Mouse (Mus musculus) activated CD4-positive, CD25-positive, alpha-beta regulatory T cell, adult 4 months (primary cell): ENCODE data around the gene Zdhhc7. TPM values are rescaled to one million over a fixed set of nuclear protein-coding genes. Genes with fewer than 3 reads are reported as not detected.

Experiments used
- ATAC-seq: one replicate; pipeline ENCODE4 v1.8.0; 2017
- polyA plus RNA-seq, 2 experiments: library from polyadenylated mRNA; unstranded; fragments of 100-300 nt; shearing (Covaris generic); gene quantifications; one replicate each; pipeline ENCODE4 v1.2.1; 2017

The Zdhhc7 gene
- 1 to 10 TPM; 4.9 to 5.5 TPM for polyA plus RNA-seq

DNA sequence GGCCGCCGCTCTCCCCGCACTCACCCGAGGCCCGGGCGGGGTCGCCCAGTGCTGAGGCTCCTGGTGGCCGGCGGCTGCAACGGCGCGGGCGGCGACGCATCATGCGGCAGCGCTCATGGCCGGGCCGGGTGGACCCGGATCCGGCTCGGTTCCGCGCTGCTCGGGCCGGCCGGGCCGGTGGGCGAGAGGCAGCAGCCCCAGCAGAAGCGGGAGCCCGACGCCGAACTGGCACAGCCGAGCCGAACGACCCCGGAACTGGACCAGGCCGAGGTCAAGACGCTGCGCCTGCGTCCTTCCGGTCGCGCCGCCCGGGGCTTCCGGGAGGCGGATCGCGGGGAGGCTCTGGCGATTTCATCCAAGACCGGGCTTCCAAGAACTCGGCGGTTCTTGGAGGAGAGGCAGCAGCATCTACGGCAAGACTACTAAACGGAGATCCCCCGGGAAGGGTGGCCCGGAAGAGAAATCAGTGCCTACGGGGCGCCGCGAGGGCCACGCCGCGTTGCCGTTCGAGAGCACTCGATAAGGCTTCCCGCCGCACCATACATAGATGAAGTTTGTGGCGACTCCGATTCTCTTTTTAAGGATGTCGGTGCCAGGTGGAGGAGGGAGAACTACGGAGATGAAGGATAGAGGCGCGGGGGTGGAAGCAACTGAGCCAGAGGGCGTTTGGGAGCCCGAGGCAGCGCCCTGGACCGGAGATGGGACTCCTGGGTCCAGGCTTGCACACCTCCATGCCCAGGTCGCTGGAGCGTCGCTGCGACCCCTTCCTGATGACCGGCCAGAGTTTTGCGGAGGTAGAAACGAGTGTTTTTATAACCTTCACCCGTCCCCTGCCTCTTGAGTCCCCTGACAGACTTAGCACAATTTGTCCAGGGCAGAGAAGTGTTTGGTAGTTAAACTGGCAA lies at the start of gene Zdhhc7:
Gene Zdhhc7 (minus strand): TSS at position 415 of the 905 bp plus-strand sequence.
- peak; percentile 81 for ATAC-seq

DNA sequence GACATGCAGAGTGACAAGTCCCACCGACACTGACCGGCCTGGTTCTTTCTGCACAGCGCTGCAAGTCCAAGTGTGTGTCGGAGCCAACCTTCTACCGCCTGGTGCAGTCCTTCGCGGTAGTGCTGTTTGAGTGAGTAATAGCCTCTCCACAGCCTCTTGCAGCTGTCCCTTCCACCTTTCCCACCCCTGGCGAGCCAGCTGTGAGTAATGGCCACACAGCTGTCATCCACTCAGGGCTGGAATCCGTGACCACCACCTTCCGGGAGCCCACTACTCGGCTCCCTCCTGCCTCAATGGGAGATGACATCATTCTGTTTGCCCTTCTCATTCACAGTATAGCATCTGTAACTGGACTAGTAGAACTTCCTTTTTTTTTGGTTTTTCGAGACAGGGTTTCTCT lies 48.7 kb upstream of the Zdhhc7 start:
- ATAC-seq = no peak

- ATAC-seq = no peak
These were observed 44.8 kb upstream of the Zdhhc7 start for GRCm38 (mm10) chr8:120146051-120146450.

- ATAC-seq = no peak
These were observed 43.5 kb upstream of the Zdhhc7 start for GRCm38 (mm10) chr8:120144652-120145301.

- ATAC-seq = no peak
These were observed 42.8 kb upstream of the Zdhhc7 start for GRCm38 (mm10) chr8:120143911-120144651.

DNA sequence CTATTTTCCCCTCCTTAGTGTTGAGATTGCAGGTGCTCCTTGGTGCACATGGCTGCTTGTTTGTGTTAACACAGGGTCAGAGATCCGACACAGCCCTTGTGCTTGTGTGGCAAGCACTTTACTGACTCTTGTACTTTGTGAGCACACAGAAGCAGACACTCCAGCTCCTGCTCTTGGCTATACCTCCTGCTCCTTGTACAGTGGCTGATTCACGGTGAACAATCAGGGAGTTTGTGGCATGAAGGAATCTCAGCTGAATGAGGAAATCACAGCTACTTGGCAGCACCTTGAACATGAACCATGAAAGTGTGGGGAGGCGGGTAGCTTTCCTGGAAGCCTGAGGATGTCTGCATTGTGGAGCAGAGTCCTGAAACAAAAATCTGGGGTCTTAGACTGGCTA lies 39.5 kb upstream of the Zdhhc7 start:
- no peak for ATAC-seq

DNA sequence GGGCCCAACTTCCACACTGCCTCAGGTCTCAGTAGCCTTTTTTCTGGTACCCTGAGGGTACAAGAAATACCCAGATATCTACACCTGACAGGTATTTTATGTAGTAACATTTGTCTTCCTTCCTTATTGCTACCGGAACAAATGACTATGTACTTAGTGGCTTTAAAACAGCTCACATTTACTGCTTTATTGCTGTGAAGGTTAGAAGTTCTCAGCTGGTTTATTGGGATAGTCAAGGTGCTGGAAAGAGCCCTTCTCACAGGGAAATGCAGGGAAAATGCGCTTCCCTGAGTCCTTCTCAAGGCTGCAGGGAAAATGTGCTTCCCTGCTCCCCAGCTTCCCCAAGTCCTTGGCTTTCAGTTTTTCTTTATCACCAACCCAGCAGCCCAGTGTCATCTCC lies 37.7 kb upstream of the Zdhhc7 start:
- no peak for ATAC-seq

DNA sequence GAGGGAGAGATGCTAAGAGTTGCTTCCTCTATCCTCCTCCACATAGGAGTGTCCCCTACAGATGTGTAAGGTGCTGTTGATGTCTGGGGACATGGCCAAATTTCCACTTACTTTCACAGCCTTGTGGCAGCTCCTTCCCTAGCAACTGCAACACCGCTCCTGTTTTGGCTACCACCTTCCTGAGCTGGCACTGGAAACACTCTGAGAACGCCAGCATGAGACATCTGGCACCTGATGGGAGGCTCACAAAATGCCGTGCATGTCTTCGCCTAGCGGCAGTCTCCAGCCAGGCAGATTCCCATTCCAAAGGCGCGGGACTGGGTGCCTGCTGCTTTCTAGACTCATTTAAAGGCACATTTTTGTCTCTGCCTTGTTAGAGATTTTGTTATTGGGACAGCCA lies 35.3 kb upstream of the Zdhhc7 start:
- ATAC-seq = no peak

DNA sequence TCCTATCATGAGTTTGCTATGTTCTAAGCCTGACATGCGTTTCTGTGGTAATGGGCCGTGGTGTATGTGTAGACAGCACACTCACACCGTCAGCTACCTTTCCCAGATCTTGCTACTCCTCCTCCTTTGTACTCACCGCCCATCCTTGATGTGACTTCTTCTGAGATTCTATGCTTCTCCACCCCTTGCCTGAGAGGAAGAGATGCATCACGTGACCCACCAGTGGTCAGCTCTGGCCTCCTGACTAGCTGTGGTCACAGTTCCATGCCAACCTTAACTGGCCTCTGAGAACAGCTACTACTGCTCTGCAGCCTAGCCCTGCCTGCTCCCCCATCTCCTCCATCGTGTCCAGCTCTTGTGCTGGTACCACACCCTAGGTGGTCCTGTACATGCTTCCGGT lies 34.4 kb upstream of the Zdhhc7 start:
- ATAC-seq = no peak

DNA sequence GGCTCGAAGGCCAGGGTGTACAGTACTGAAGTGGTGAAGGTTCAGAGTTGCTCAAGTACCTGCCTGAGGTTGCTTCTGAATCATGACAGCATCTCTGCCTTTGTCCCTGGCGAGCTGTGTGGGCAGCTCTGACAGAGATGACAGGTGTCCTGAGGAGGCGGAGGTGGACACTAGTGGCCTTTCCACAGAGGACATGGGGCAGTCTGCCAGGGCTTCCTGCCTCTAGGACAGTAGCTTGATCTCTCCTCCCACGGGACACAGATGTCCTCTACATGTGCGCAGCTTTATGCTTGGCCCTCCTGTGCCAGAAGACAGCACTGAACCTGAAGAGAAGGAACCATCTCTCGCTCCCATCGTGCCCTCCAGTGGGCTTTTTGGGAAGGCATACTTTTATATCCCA lies 31.9 kb upstream of the Zdhhc7 start:
- no peak for ATAC-seq

DNA sequence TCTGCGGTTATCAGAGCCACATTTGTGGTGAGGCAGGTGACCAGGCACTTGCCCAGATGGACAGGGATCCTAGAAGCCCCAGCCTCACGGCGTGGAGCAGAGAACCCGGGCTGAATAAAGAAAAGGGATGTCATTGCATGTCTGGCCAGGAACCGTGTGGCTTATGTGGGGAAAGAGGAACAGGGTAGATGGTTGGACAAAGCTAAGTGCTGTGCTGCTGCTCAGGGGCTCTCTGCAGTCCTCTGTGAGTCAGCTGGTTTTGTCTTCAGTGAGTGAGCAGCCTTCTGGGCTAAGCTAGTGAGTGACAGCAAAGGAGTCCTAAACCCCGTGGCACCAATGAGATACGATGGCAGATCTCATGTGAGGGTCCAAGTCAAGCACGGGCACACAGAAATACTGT lies 29.9 kb upstream of the Zdhhc7 start:
- ATAC-seq = no peak

GRCm38 (mm10) chr8:120129547-120129946 lies 28.3 kb upstream of the Zdhhc7 start:
- ATAC-seq = no peak

- no peak for ATAC-seq
These were observed 25.3 kb upstream of the Zdhhc7 start for GRCm38 (mm10) chr8:120126357-120127161.

- no peak for ATAC-seq
These were observed 23.6 kb upstream of the Zdhhc7 start for GRCm38 (mm10) chr8:120124836-120125389.

GRCm38 (mm10) chr8:120124261-120124660 lies 23.0 kb upstream of the Zdhhc7 start:
- ATAC-seq = no peak

- no peak for ATAC-seq
These were observed 19.7 kb upstream of the Zdhhc7 start for GRCm38 (mm10) chr8:120120951-120121350.

GRCm38 (mm10) chr8:120119931-120120330 lies 18.6 kb upstream of the Zdhhc7 start:
- ATAC-seq = no peak

DNA sequence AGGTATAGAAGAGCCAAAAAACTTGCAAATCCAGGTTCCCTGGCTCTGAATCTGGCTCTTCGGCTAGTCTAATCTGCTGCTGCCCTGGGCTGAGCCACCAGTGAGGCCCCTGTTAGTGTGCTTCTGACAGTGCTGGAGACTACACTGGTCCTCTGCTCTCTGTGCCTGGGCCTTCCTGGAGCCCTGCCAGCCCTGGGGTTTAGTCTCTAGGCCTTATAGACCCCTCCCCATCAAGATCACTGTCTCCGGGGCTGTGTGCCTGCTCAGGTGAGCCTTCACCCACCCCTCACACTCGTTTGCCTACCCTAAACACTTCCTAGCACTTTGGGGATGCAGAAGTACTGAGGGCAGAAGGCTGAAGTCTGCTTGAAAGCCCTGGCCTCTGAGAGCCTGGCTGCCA lies 18.1 kb upstream of the Zdhhc7 start:
- no peak for ATAC-seq

- ATAC-seq = no peak
These were observed 17.6 kb upstream of the Zdhhc7 start for GRCm38 (mm10) chr8:120118847-120119246.

DNA sequence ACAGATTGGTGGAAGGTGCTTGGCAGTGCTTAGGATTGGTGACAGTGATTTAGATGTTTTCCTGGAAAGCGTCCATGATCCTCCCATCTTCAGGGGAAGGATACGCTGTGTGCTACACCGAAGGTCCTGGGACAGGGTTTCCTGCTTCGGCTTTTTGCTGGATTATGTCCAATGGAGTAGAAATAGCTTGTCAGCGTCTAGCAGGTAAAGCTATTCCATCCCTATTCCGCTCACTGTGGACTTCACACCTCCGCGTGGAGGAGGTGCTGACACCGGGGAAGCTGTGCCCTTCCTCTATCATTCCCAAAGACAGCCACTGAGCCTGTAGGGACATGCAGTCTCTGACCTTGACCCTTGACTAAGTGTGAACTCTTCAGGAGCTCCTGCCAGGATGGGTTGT lies 16.9 kb upstream of the Zdhhc7 start:
- ATAC-seq = no peak

DNA sequence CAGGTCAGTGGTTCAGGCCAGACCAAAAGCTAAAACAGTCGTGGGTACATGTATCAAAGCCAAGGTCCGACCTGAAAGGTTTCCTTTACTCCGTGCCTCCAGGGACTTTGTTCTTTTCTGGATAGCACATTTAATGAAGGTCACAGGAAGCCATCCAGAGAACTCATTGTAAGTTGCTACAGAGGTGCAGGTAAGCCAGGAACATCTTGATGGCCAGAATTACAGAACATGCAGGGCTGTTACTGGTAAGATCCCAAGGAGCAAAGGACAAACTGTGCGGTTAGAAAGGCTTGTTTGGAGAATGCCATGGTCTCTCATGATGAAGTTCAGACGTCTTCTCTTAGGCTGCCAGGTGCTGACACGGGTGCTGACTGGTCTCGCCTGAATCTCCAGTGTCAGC lies 15.3 kb upstream of the Zdhhc7 start:
- no peak for ATAC-seq

DNA sequence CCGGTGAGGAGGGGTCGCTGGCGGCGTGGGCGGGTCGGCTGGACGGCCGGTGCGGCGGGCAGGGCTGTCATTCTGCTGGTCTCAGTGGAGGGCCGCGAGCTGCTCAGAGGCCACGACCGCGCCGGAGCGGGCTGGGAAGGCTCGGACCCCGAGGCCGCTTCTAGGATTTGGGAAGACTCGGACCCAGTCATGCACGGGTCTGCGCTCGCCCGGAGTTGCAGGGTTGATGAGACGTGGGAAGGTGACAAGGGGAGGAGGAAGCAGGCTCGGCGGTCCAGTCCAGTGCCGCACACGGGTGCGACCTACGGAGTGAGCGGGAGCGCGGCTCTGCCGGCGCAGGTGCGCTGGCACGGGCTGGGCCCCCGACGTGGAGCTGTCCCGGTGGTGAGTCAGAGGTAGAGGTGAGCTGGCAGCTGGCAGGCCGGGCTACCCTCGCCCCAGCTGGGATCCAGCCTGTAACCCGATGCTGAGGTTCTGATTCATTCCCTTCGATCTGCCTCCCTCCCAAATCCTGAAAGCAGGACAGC lies 13.1 kb upstream of the Zdhhc7 start:
- no peak for ATAC-seq
